Mouse (Mus musculus): ENCODE results near the gene Lmna.

DNA sequence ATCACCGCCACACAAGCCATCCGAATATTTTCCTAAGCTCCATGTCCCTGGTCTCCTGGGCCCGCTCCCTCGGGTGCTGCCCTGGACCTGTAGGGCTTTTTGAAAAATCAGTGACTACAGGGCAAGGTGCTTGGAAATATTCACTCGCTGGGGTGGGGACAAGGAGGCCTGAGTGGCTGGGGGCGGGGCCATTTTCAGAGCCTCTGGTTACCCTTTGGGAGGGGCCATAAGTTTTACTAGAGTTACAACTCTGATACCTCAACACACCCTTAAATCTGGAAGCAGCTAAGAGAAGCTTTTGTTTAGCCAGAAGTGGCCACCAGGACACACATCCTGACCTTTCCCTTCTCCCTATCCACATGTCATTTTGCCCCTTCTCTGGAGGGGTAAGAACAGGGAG is 27.4 kb upstream of the Lmna start:
- TF ChIP-seq CHD2 (IDR thresholded peaks at IDR 0.05; ENCODE audit: low read length) (no peak), ZMIZ1 (IDR thresholded peaks at IDR 0.05; ENCODE audit: low read depth, low read length) (no peak), USF2 (IDR thresholded peaks at IDR 0.05; ENCODE audit: borderline replicate concordance in 1 of 2, insufficient read depth in 1 of 2, low read depth in 1 of 2, low read length in 2 of 2) (no peak), CTCF (IDR thresholded peaks at IDR 0.05 in 2 of 3, conservative IDR thresholded peaks at IDR 0.05 in 1 of 3; ENCODE audit: control insufficient read depth in 1 of 3, insufficient read depth in 1 of 3, low read depth in 2 of 3, low read length in 3 of 3, poor library complexity in 1 of 3, severe bottlenecking in 1 of 3) (no peak), POLR2A (IDR thresholded peaks at IDR 0.05; ENCODE audit: control insufficient read depth in 1 of 2, insufficient read depth in 1 of 2, low read depth in 1 of 2, low read length in 2 of 2, poor library complexity in 1 of 2) (no peak), POLR2AphosphoS2 (IDR thresholded peaks at IDR 0.05; ENCODE audit: low read length) (no peak), ETS1 (IDR thresholded peaks at IDR 0.05; ENCODE audit: low read depth, low read length) (no peak), EP300 (IDR thresholded peaks at IDR 0.05; ENCODE audit: low read depth in 1 of 2, low read length in 2 of 2) (no peak)

Measured in MEL (cell line).